Mouse (Mus musculus): Measurements from ENCODE around the gene Hbb-bh2. TPM values are rescaled to one million over a fixed set of nuclear protein-coding genes. Genes with fewer than 3 reads are reported as not detected.

Hbb-bh2 gene
- total and polyA plus RNA-seq, 2 experiments = not detected

- Histone ChIP-seq H3K79me2 (ENCODE audit: control insufficient read depth, insufficient read depth, low read length) (no peaks in the 10 kb centered on the region), H3K27ac (replicated peaks; ENCODE audit: insufficient read depth, low read depth, low read length) (no peak overlapping the region), H3K4me1 (ENCODE audit: control insufficient read depth, insufficient read depth, low read length) (no peaks in the 10 kb centered on the region), H3K9ac (ENCODE audit: low read depth, low read length) (no peak overlapping the region), H3K36me3 (ENCODE audit: control insufficient read depth, insufficient read depth, low read length) (no peaks in the 10 kb centered on the region), H3K27me3 (ENCODE audit: control insufficient read depth, insufficient read depth, low read length) (no peaks in the 10 kb centered on the region), H3K4me3 (ENCODE audit: insufficient read depth, low read depth, low read length) (no peak overlapping the region)
- no peak for DNase-seq (ENCODE audit: extremely low read depth, low read depth, low spot score)
- TF ChIP-seq CTCF (IDR thresholded peaks at IDR 0.05; ENCODE audit: low read depth, low read length) = no peak
- no peak for TF ChIP-seq POLR2A (IDR thresholded peaks at IDR 0.05; ENCODE audit: extremely low read depth, insufficient read depth, low read length)
These were observed 25.4 kb upstream of the Hbb-bh2 start for GRCm38 (mm10) chr7:103865716-103866115.

GRCm38 (mm10) chr7:103861531-103861930, 21.2 kb upstream of the Hbb-bh2 start:
- no peak for DNase-seq (ENCODE audit: extremely low read depth, low read depth, low spot score)

GRCm38 (mm10) chr7:103860855-103861254, 20.5 kb upstream of the Hbb-bh2 start:
- no peak overlapping the region for H3K9ac ChIP-seq (ENCODE audit: low read depth, low read length)
- H3K27ac ChIP-seq (replicated peaks; ENCODE audit: insufficient read depth, low read depth, low read length) = no peak overlapping the region
- TF ChIP-seq CTCF (IDR thresholded peaks at IDR 0.05; ENCODE audit: low read depth, low read length) (no peak), POLR2A (IDR thresholded peaks at IDR 0.05; ENCODE audit: extremely low read depth, insufficient read depth, low read length) (no peak)
- no peaks in the 10 kb centered on the region for H3K79me2 ChIP-seq (ENCODE audit: control insufficient read depth, insufficient read depth, low read length)
- H3K27me3 ChIP-seq (ENCODE audit: control insufficient read depth, insufficient read depth, low read length) = no peaks in the 10 kb centered on the region
- peak; percentile 0 for DNase-seq (ENCODE audit: extremely low read depth, low read depth, low spot score)
- H3K36me3 ChIP-seq (ENCODE audit: control insufficient read depth, insufficient read depth, low read length) = no peaks in the 10 kb centered on the region
- no peaks in the 10 kb centered on the region for H3K4me1 ChIP-seq (ENCODE audit: control insufficient read depth, insufficient read depth, low read length)
- H3K4me3 ChIP-seq (ENCODE audit: insufficient read depth, low read depth, low read length) = no peak overlapping the region
- WGBS = 45% methylated on average over 1 of the region's 1 CpGs

More at GRCm38 (mm10) chr7:103861531-103861930, 21.2 kb upstream of the Hbb-bh2 start:
- no peaks in the 10 kb centered on the region for H3K4me1 ChIP-seq (ENCODE audit: control insufficient read depth, insufficient read depth, low read length)
- 67% methylated on average over 3 of the region's 3 CpGs for WGBS
- H3K9ac ChIP-seq (ENCODE audit: low read depth, low read length) = no peak overlapping the region
- no peaks in the 10 kb centered on the region for H3K27me3 ChIP-seq (ENCODE audit: control insufficient read depth, insufficient read depth, low read length)
- H3K27ac ChIP-seq (replicated peaks; ENCODE audit: insufficient read depth, low read depth, low read length) = no peak overlapping the region
- no peak overlapping the region for H3K4me3 ChIP-seq (ENCODE audit: insufficient read depth, low read depth, low read length)
- H3K79me2 ChIP-seq (ENCODE audit: control insufficient read depth, insufficient read depth, low read length) = no peaks in the 10 kb centered on the region
- TF ChIP-seq POLR2A (IDR thresholded peaks at IDR 0.05; ENCODE audit: extremely low read depth, insufficient read depth, low read length) = no peak
- no peak for TF ChIP-seq CTCF (IDR thresholded peaks at IDR 0.05; ENCODE audit: low read depth, low read length)
- H3K36me3 ChIP-seq (ENCODE audit: control insufficient read depth, insufficient read depth, low read length) = no peaks in the 10 kb centered on the region

GRCm38 (mm10) chr7:103859076-103859475, 18.8 kb upstream of the Hbb-bh2 start:
- H3K4me1 ChIP-seq (ENCODE audit: control insufficient read depth, insufficient read depth, low read length) = no peaks in the 10 kb centered on the region
- H3K9ac ChIP-seq (ENCODE audit: low read depth, low read length) = no peak overlapping the region
- no peaks in the 10 kb centered on the region for H3K36me3 ChIP-seq (ENCODE audit: control insufficient read depth, insufficient read depth, low read length)
- no peaks in the 10 kb centered on the region for H3K79me2 ChIP-seq (ENCODE audit: control insufficient read depth, insufficient read depth, low read length)
- H3K4me3 ChIP-seq (ENCODE audit: insufficient read depth, low read depth, low read length) = no peak overlapping the region
- WGBS = 38% methylated on average over 2 of the region's 2 CpGs
- no peak for DNase-seq (ENCODE audit: extremely low read depth, low read depth, low spot score)
- H3K27me3 ChIP-seq (ENCODE audit: control insufficient read depth, insufficient read depth, low read length) = no peaks in the 10 kb centered on the region
- no peak overlapping the region for H3K27ac ChIP-seq (replicated peaks; ENCODE audit: insufficient read depth, low read depth, low read length)
- no peak for TF ChIP-seq CTCF (IDR thresholded peaks at IDR 0.05; ENCODE audit: low read depth, low read length)
- TF ChIP-seq POLR2A (IDR thresholded peaks at IDR 0.05; ENCODE audit: extremely low read depth, insufficient read depth, low read length) = no peak

GRCm38 (mm10) chr7:103854669-103855068, 14.3 kb upstream of the Hbb-bh2 start:
- Histone ChIP-seq H3K9ac (ENCODE audit: low read depth, low read length) (no peak overlapping the region), H3K4me1 (ENCODE audit: control insufficient read depth, insufficient read depth, low read length) (no peaks in the 10 kb centered on the region), H3K79me2 (ENCODE audit: control insufficient read depth, insufficient read depth, low read length) (no peaks in the 10 kb centered on the region), H3K27me3 (ENCODE audit: control insufficient read depth, insufficient read depth, low read length) (no peaks in the 10 kb centered on the region), H3K36me3 (ENCODE audit: control insufficient read depth, insufficient read depth, low read length) (no peaks in the 10 kb centered on the region), H3K4me3 (ENCODE audit: insufficient read depth, low read depth, low read length) (no peak overlapping the region), H3K27ac (replicated peaks; ENCODE audit: insufficient read depth, low read depth, low read length) (no peak overlapping the region)
- no peak for TF ChIP-seq POLR2A (IDR thresholded peaks at IDR 0.05; ENCODE audit: extremely low read depth, insufficient read depth, low read length)
- 55% methylated on average over 1 of the region's 1 CpGs for WGBS
- no peak for DNase-seq (ENCODE audit: extremely low read depth, low read depth, low spot score)

- WGBS = 37% methylated on average over 2 of the region's 2 CpGs
- Histone ChIP-seq H3K4me3 (ENCODE audit: insufficient read depth, low read depth, low read length) (no peak within 1 kb of the TSS), H3K4me1 (ENCODE audit: control insufficient read depth, insufficient read depth, low read length) (no peaks in the 10 kb centered on the region), H3K27ac (replicated peaks; ENCODE audit: insufficient read depth, low read depth, low read length) (no peak within 1 kb of the TSS), H3K27me3 (ENCODE audit: control insufficient read depth, insufficient read depth, low read length) (no peaks in the 10 kb centered on the region), H3K79me2 (ENCODE audit: control insufficient read depth, insufficient read depth, low read length) (no peaks in the 10 kb centered on the region), H3K9ac (ENCODE audit: low read depth, low read length) (no peak within 1 kb of the TSS), H3K36me3 (ENCODE audit: control insufficient read depth, insufficient read depth, low read length) (no peaks in the 10 kb centered on the region)
- DNase-seq (ENCODE audit: extremely low read depth, low read depth, low spot score) = no peak
- TF ChIP-seq POLR2A (IDR thresholded peaks at IDR 0.05; ENCODE audit: extremely low read depth, insufficient read depth, low read length) (no peak), CTCF (IDR thresholded peaks at IDR 0.05; ENCODE audit: low read depth, low read length) (no peak)
These were observed 12.8 kb upstream of the Hbb-bh2 start, which contains the start of gene Hbb-y for GRCm38 (mm10) chr7:103853090-103853489. Hbb-y (minus strand) TSS chr7:103853216.
